Mouse (Mus musculus) heart, embryonic 14.5 days (tissue): ENCODE measurements around the gene Vps37c. TPM values are rescaled to one million over a fixed set of nuclear protein-coding genes. Genes with fewer than 3 reads are reported as not detected.

Source experiments
- ATAC-seq: fragments of 200-750 bp; cut with Nextera tagmentation; 2 replicates; pipeline ENCODE4 v1.8.0; 2017; ENCODE audit warnings: low read depth, moderate TSS enrichment; ENCODE audit not compliant: insufficient number of reproducible peaks, insufficient read depth, low FRiP score
- H3K27ac ChIP-seq, 2 experiments: fragments of 200-500 bp in 1 of 2; fragments of 300-500 bp in 1 of 2; sonication (generic) in 1 of 2; replicated peaks in 1 of 2; 2 replicates each; pipeline ENCODE4 v1.5.1; 2012 to 2014; ENCODE audit warnings: low read depth in 2 of 2, low read length in 2 of 2, control low read depth in 1 of 2, mild to moderate bottlenecking in 1 of 2, mixed read lengths in 1 of 2; ENCODE audit not compliant: control insufficient read depth in 1 of 2, insufficient read depth in 1 of 2
- H3K27me3 ChIP-seq: fragments of 300-500 bp; sonication (generic); 2 replicates; pipeline ENCODE4 v1.6.1; 2014; ENCODE audit warnings: mild to moderate bottlenecking, low read length, control low read depth; ENCODE audit not compliant: control insufficient read depth, insufficient read depth
- H3K36me3 ChIP-seq: fragments of 300-500 bp; sonication (generic); 2 replicates; pipeline ENCODE4 v1.6.1; 2014; ENCODE audit warnings: mild to moderate bottlenecking, control low read depth, low read length, mixed read lengths; ENCODE audit not compliant: control insufficient read depth, insufficient read depth
- H3K4me1 ChIP-seq, 2 experiments: fragments of 200-500 bp in 1 of 2; fragments of 300-500 bp in 1 of 2; sonication (generic) in 1 of 2; 2 replicates each; pipeline ENCODE4 v1.6.1; 2012 to 2014; ENCODE audit warnings: low read length in 2 of 2, control low read depth in 1 of 2, mixed read lengths in 1 of 2; ENCODE audit not compliant: control insufficient read depth in 2 of 2, insufficient read depth in 2 of 2
- H3K4me2 ChIP-seq: fragments of 300-500 bp; sonication (generic); 2 replicates; pipeline ENCODE4 v1.6.1; 2014; ENCODE audit warnings: mild to moderate bottlenecking, low read length
- H3K4me3 ChIP-seq, 2 experiments: fragments of 200-500 bp in 1 of 2; fragments of 300-500 bp in 1 of 2; sonication (generic) in 1 of 2; 2 replicates each; pipeline ENCODE4 v1.5.1; 2012 to 2014; ENCODE audit warnings: low read length in 2 of 2, mild to moderate bottlenecking in 2 of 2, control low read depth in 1 of 2, low read depth in 1 of 2, moderate library complexity in 1 of 2; ENCODE audit not compliant: control insufficient read depth in 1 of 2, insufficient read depth in 1 of 2
- H3K9ac ChIP-seq: fragments of 300-500 bp; sonication (generic); 2 replicates; pipeline ENCODE4 v1.6.1; 2014; ENCODE audit warnings: mild to moderate bottlenecking, low read length
- H3K9me3 ChIP-seq: fragments of 300-500 bp; sonication (generic); 2 replicates; pipeline ENCODE4 v1.6.1; 2016; ENCODE audit warnings: low read length, control low read depth; ENCODE audit not compliant: control insufficient read depth
- WGBS: fragments of 180-500 bp; shearing (Covaris S2); extraction: QIAGEN DNeasy Blood & Tissue Kit; methylation state at CpG from one replicate; pipeline ENCODE4 v1.1.7; 2014; 5-methylcytosine and 5-hydroxymethylcytosine counted together
- polyA plus RNA-seq: library from polyadenylated mRNA; unstranded; fragments of >200 nt; fragmentation: Nextera tagmentation; extraction: Ambion mirVana; gene quantifications from 2 replicates; pipeline ENCODE4 v1.2.1, GENCODE M21; 2014

Gene Vps37c
- polyA plus RNA-seq, 1 experiment from 2014 or later: 30.0 TPM

- H3K27me3 ChIP-seq: no peaks in the 10 kb centered on the region
- 27% methylated on average over 11 of the region's 11 CpGs for WGBS
- H3K9ac ChIP-seq: no peak overlapping the region
- H3K4me2 ChIP-seq: no peak overlapping the region
- H3K4me1 ChIP-seq: peaks cover 0 to 6% of the 10 kb centered on the region in 2 experiments; a peak in 2 of 4 replicates
- ATAC-seq: no peak
- H3K9me3 ChIP-seq: no peaks in the 10 kb centered on the region
- no peaks in the 10 kb centered on the region for H3K36me3 ChIP-seq
- no peak overlapping the region for H3K27ac ChIP-seq
- no peak overlapping the region for H3K4me3 ChIP-seq
Observed at GRCm38 (mm10) chr19:10740641-10741440, 52.3 kb downstream of the Vps37c start.

- H3K4me3 ChIP-seq: no peak overlapping the region
- no peaks in the 10 kb centered on the region for H3K27me3 ChIP-seq
- no peak overlapping the region for H3K9ac ChIP-seq
- WGBS: 77% methylated on average over 6 of the region's 6 CpGs
- H3K4me1 ChIP-seq: peaks cover 2 to 6% of the 10 kb centered on the region in 2 experiments; a peak in 3 of 4 replicates
- no peaks in the 10 kb centered on the region for H3K9me3 ChIP-seq
- no peaks in the 10 kb centered on the region for H3K36me3 ChIP-seq
- no peak overlapping the region for H3K27ac ChIP-seq
- ATAC-seq: no peak
- no peak overlapping the region for H3K4me2 ChIP-seq
Observed at GRCm38 (mm10) chr19:10742145-10742544, 53.6 kb downstream of the Vps37c start.

- H3K27me3 ChIP-seq: no peaks in the 10 kb centered on the region
- H3K4me2 ChIP-seq: no peak overlapping the region
- H3K9me3 ChIP-seq: no peaks in the 10 kb centered on the region
- no peak for ATAC-seq
- no peak overlapping the region for H3K4me3 ChIP-seq
- no peaks in the 10 kb centered on the region for H3K36me3 ChIP-seq
- 62% methylated on average over 3 of the region's 3 CpGs for WGBS
- H3K9ac ChIP-seq: no peak overlapping the region
- no peak overlapping the region for H3K27ac ChIP-seq
- peaks cover 3 to 6% of the 10 kb centered on the region in 2 experiments; a peak in 3 of 4 replicates for H3K4me1 ChIP-seq
Observed at GRCm38 (mm10) chr19:10742565-10742964, 54.0 kb downstream of the Vps37c start.

GRCm38 (mm10) chr19:10747182-10747581, 58.6 kb downstream of the Vps37c start:
- H3K27ac ChIP-seq: no peak overlapping the region
- ATAC-seq: no peak
- H3K36me3 ChIP-seq: no peaks in the 10 kb centered on the region
- 66% methylated on average over 7 of the region's 7 CpGs for WGBS
- no peaks in the 10 kb centered on the region for H3K9me3 ChIP-seq
- H3K4me1 ChIP-seq: peaks cover 0 to 3% of the 10 kb centered on the region in 2 experiments; a peak in 1 of 4 replicates
- H3K9ac ChIP-seq: no peak overlapping the region
- no peaks in the 10 kb centered on the region for H3K27me3 ChIP-seq
- H3K4me3 ChIP-seq: no peak overlapping the region
- H3K4me2 ChIP-seq: no peak overlapping the region

GRCm38 (mm10) chr19:10747718-10748117, 59.2 kb downstream of the Vps37c start:
- Histone ChIP-seq H3K36me3 (no peaks in the 10 kb centered on the region), H3K4me3 (no peak overlapping the region), H3K9me3 (no peaks in the 10 kb centered on the region), H3K9ac (no peak overlapping the region), H3K27ac (no peak overlapping the region), H3K27me3 (no peaks in the 10 kb centered on the region), H3K4me2 (no peak overlapping the region), H3K4me1 (peaks cover 0 to 3% of the 10 kb centered on the region in 2 experiments; a peak in 1 of 4 replicates)
- 88% methylated on average over 6 of the region's 6 CpGs for WGBS
- no peak for ATAC-seq

GRCm38 (mm10) chr19:10748401-10749102, 60.0 kb downstream of the Vps37c start:
- H3K27me3 ChIP-seq: no peaks in the 10 kb centered on the region
- no peaks in the 10 kb centered on the region for H3K36me3 ChIP-seq
- no peak overlapping the region for H3K27ac ChIP-seq
- WGBS: 55% methylated on average over 11 of the region's 11 CpGs
- H3K9ac ChIP-seq: no peak overlapping the region
- ATAC-seq: no peak
- H3K4me2 ChIP-seq: no peak overlapping the region
- no peak overlapping the region for H3K4me3 ChIP-seq
- H3K4me1 ChIP-seq: peaks cover 0 to 3% of the 10 kb centered on the region in 2 experiments; a peak in 1 of 4 replicates
- H3K9me3 ChIP-seq: no peaks in the 10 kb centered on the region

GRCm38 (mm10) chr19:10749295-10749694, 60.8 kb downstream of the Vps37c start:
- no peak overlapping the region for H3K9ac ChIP-seq
- H3K4me2 ChIP-seq: no peak overlapping the region
- no peak overlapping the region for H3K27ac ChIP-seq
- peaks cover 0 to 3% of the 10 kb centered on the region in 2 experiments; a peak in 1 of 4 replicates for H3K4me1 ChIP-seq
- H3K27me3 ChIP-seq: no peaks in the 10 kb centered on the region
- H3K36me3 ChIP-seq: no peaks in the 10 kb centered on the region
- H3K4me3 ChIP-seq: no peak overlapping the region
- 84% methylated on average over 6 of the region's 6 CpGs for WGBS
- no peak for ATAC-seq
- no peaks in the 10 kb centered on the region for H3K9me3 ChIP-seq
